Mouse (Mus musculus) left cerebral cortex, adult 2 months (tissue): Measurements from ENCODE around the gene Gipc2. TPM values are rescaled to one million over a fixed set of nuclear protein-coding genes. Genes with fewer than 3 reads are reported as not detected.

Source experiments
- DNase-seq, 2 experiments: peaks; one replicate each; pipeline ENCODE4 v3.0.0; 2021 to 2022; ENCODE audit warnings: low spot score in 2 of 2, mixed read lengths in 1 of 2; ENCODE audit errors: extremely low spot score in 1 of 2
- H3K27ac ChIP-seq: fragments of 200-600 bp; 2 replicates; pipeline ENCODE4 v1.8.1; 2022
- H3K4me3 ChIP-seq: fragments of 200-600 bp; 2 replicates; pipeline ENCODE4 v1.8.1; 2022
- CTCF ChIP-seq: fragments of 200-600 bp; IDR thresholded peaks from 2 replicates; pipeline ENCODE4 v1.8.1; 2022; ENCODE audit warnings: antibody characterized with exemption, mild to moderate bottlenecking, moderate library complexity
- intact Hi-C: fragments of 180-260 bp; cut with DNase I; formaldehyde crosslinking; loops from one replicate; pipeline ENCODE4 v1.15.1; 2025
- total RNA-seq, 2 experiments: library from RNA; stranded (reverse); gene quantifications; 2 replicates each; pipeline ENCODE4 v1.2.3; 2021

Gene Gipc2
- total RNA-seq, 2 experiments from 2014 or later: 2.8 to 3.2 TPM

- no peak overlapping the region for H3K4me3 ChIP-seq
- no peak for TF ChIP-seq CTCF
- no peak overlapping the region for H3K27ac ChIP-seq
- DNase-seq: no peak
- intact Hi-C loops: no loop called here
Measured at GRCm38 (mm10) chr3:152047914-152048313, 118.1 kb downstream of the Gipc2 start.

GRCm38 (mm10) chr3:152046895-152047294, 119.1 kb downstream of the Gipc2 start:
- DNase-seq: no peak
- intact Hi-C loops: no loop called here

More at GRCm38 (mm10) chr3:152046895-152047294, 119.1 kb downstream of the Gipc2 start:
- no peak overlapping the region for H3K27ac ChIP-seq
- no peak for TF ChIP-seq CTCF
- no peak overlapping the region for H3K4me3 ChIP-seq

Other genes with a start within 250 kb of the Gipc2 start
- gene Dnajb4, start 44.1 kb upstream of the Gipc2 start, total RNA-seq: 10 to 100 TPM; 75.4 to 78.2 TPM
- gene Fubp1, start 44.2 kb upstream of the Gipc2 start, total RNA-seq: 100 to 1,000 TPM; 131 to 132 TPM
- gene Nexn, start 100.1 kb upstream of the Gipc2 start, total RNA-seq: 1 to 10 TPM; 1.4 to 5.0 TPM
- 10 to 100 TPM; 76.2 to 78.3 TPM for gene Miga1, start 174.2 kb upstream of the Gipc2 start, total RNA-seq
- gene Usp33, start 180.2 kb upstream of the Gipc2 start, total RNA-seq: 100 to 1,000 TPM; 129 to 136 TPM
- gene Zzz3, start 229.2 kb upstream of the Gipc2 start, total RNA-seq: 10 to 100 TPM; 49.5 to 52.6 TPM